Mouse (Mus musculus): ENCODE measurements at regions not wholly inside any gene's neighbourhood (a gene's known extent, or its start where the extent isn't known, plus 50 kb on each side); places are given as distances from the start of the nearest gene placed in this dataset.

DNA sequence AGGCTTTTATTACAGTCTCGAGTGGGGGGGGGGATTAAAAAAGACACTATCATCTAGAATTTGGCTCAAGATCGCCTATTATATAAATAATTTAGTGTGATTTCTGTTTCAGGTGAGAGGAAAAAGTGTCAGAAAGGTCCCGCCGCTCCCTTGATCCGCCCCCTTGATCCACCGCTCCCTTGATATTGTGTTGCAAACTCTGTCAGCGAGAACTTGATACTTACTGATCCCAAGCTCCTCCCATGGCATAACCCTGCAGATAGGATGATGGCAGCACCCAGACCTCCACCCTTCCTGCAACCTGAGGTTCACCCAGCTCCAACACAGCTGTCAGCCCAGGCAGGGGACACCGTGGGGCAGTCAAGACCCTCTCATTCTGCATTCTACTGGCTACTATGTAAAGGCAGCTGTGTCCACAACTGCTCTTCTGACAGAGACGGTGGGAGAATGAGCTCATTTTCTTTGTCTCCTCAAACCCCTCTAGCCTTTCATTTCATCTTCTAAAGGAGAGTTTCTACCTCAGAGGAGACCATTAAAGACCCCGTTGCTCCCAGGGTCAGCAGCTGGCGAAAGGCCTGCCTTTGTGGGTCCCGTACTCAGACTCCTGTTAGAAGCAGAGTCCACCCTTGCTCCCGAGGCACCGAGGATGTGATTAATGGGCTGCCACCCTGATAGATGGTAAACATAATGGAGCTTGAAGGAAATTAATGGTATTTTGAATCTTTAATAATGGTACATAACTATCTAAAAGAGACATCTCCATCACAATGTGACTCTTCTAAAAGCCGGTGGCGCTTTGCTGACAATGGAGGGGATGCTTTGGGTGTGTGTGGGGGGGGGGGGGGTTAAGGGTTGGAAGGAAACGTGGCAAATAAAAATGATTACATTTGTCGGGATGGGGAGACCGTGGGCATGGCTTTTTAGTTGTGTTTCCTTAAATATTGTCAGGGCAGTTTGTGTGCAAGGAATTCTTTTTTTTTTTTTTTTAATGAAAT, 58.7 kb upstream of the Cops8 start:
- DNase-seq (ENCODE audit: low spot score), result no peak
- Histone ChIP-seq H3K27me3 (ENCODE audit: control insufficient read depth, insufficient read depth, low read length) (no peaks in the 10 kb centered on the region), H3K27ac (no peak overlapping the region), H3K4me3 (replicated peaks; ENCODE audit: low read length) (no peak overlapping the region), H3K9me3 (ENCODE audit: control insufficient read depth, low read length) (peaks cover 8% of the 10 kb centered on the region; the same call in 1 of the 2 replicates), H3K36me3 (replicated peaks; ENCODE audit: control insufficient read depth, insufficient read depth) (no peaks in the 10 kb centered on the region), H3K4me2 (replicated peaks) (no peak overlapping the region), H3K4me1 (replicated peaks; ENCODE audit: control insufficient read depth, insufficient read depth, low read length) (no peaks in the 10 kb centered on the region; the same call in 1 of the 2 replicates), H3K9ac (no peak overlapping the region)
- ATAC-seq (ENCODE audit: low FRiP score), result no peak; the same call in 1 of the 2 replicates
- 17% methylated on average over 19 of the region's 19 CpGs for WGBS

DNA sequence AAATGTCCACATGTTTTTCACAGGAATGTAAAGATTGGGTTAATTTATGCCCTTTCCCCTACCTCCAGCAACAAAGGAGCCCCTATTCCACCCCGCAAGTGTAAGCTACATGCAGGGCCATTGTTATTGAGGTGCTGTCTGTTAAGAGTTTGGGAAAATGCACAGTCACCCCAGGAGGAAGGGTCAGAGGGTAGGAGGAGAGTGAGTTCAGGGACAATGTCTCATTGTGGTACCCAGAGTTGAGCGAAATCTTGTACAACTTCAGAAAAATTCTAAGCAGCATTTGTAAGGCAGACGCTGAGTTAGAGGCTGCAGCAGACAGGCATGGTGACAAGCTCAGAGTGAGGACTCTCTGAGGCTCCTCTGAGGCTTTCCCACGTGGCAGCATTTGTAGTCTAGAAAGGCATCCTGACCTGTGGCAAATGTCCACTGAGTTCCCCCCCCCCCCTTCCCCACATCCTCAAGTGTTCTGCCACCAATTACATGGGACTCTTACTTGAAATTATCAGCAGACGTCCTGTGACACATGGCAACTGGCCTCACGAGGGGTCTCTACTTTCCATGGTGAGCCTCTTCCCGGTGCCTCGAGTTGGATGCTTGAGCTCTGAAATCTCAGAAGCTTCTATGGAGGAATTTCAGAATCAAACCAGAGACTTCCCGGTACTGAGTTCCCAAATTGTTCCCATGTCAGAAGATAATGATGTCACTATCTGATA, 57.8 kb upstream of the Cops8 start:
- WGBS, result 20% methylated on average over 9 of the region's 9 CpGs
- Histone ChIP-seq H3K9me3 (ENCODE audit: control insufficient read depth, low read length) (peaks cover 8% of the 10 kb centered on the region; the same call in 1 of the 2 replicates), H3K27ac (no peak overlapping the region), H3K4me3 (replicated peaks; ENCODE audit: low read length) (no peak overlapping the region), H3K9ac (no peak overlapping the region), H3K4me1 (replicated peaks; ENCODE audit: control insufficient read depth, insufficient read depth, low read length) (no peaks in the 10 kb centered on the region; the same call in 1 of the 2 replicates), H3K4me2 (replicated peaks) (no peak overlapping the region), H3K36me3 (replicated peaks; ENCODE audit: control insufficient read depth, insufficient read depth) (no peaks in the 10 kb centered on the region), H3K27me3 (ENCODE audit: control insufficient read depth, insufficient read depth, low read length) (no peaks in the 10 kb centered on the region)
- DNase-seq (ENCODE audit: low spot score), result no peak
- ATAC-seq (ENCODE audit: low FRiP score), result no peak

DNA sequence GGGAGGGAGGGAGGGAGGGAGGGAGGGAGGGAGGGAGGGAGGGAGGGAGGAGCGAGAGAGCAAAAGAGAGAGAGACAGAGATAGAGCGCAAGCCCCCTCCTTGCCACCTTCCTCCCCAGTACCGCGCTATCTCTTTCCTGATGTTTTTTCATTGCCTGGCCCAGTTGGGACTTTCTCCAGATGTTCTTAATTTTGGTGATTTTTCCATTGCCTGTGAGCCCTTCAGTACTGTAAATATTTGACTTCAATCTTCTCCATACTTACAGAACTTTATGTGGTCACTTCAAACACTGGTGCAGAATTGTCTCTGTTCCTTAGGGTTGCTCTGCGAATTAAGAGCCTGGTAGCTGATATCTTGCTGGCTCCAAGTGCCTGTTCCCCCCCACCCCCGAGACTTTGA, 50.1 kb upstream of the Cops8 start:
- no peak for DNase-seq (ENCODE audit: low spot score)
- Histone ChIP-seq H3K4me3 (replicated peaks; ENCODE audit: low read length) (no peak overlapping the region), H3K4me2 (replicated peaks) (no peak overlapping the region), H3K27me3 (ENCODE audit: control insufficient read depth, insufficient read depth, low read length) (no peaks in the 10 kb centered on the region), H3K27ac (no peak overlapping the region), H3K36me3 (replicated peaks; ENCODE audit: control insufficient read depth, insufficient read depth) (no peaks in the 10 kb centered on the region), H3K9me3 (ENCODE audit: control insufficient read depth, low read length) (no peaks in the 10 kb centered on the region), H3K9ac (no peak overlapping the region), H3K4me1 (replicated peaks; ENCODE audit: control insufficient read depth, insufficient read depth, low read length) (no peaks in the 10 kb centered on the region)
- no peak for ATAC-seq (ENCODE audit: low FRiP score)
- 85% methylated on average over 5 of the region's 6 CpGs for WGBS
